In the genomic region with DNA sequence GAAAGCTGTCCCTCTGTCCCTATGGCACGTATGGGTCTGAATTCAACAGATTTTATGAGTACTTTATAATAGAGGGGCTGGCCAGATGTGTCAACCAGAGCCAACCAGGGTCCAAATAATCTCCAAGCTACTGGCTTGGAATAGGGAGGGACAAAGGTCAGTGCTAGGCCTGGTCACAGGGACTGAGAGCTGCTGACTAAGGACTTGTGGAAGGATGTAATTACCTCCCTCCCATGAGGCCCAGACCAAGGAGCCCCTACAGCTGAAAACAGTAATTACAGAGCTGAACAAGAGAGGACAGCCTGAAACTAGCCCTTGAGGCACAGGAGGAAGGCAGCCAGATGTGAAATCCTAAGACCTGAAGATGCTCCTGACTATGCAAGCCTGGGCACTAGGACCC, we compare ENCODE assay signal across 17 mouse cellular contexts.
DNase-seq lines count a peak whose midpoint lies in the region; ATAC-seq and TF ChIP-seq lines count a peak whose summit lies in the region.
"Had no signal": no experiment of that assay in that cellular context is flagged by ENCODE, and none has a peak within 500 bp of the region (broad histone marks: within the 10 kb centered on the region; RNA-seq: fewer than 3 reads in every experiment).

No protein-coding gene starts in this region.

- no peak overlapping the region for H3K4me2 ChIP-seq in hindbrain, embryonic 13.5 days
- peak overlapping the region; percentile 21; the same call in 1 of the 2 replicates for H3K4me2 ChIP-seq in intestine, embryonic 15.5 days (replicated peaks)
- no peak overlapping the region for H3K4me2 ChIP-seq in kidney, postnatal 0 days (ENCODE audit: low read length)
- H3K4me2 ChIP-seq in stomach, postnatal 0 days (replicated peaks; ENCODE audit: low read depth), result no peak overlapping the region
- H3K4me2 ChIP-seq: heart, embryonic 12.5 days; limb, embryonic 12.5 days; liver, embryonic 15.5 days; midbrain, embryonic 11.5 days had no signal

- TF ChIP-seq CTCF in kidney, postnatal 0 days (IDR thresholded peaks at IDR 0.05; ENCODE audit: low read depth), result no peak
- no peak for TF ChIP-seq CTCF in stomach, postnatal 0 days (IDR thresholded peaks at IDR 0.05; ENCODE audit: low read depth)
- no peak for TF ChIP-seq CTCF in cerebellum, adult 2 months (IDR thresholded peaks at IDR 0.05; ENCODE audit: borderline replicate concordance, insufficient read depth, low read depth, low read length)

- no peak overlapping the region for H3K9ac ChIP-seq in hindbrain, embryonic 13.5 days
- no peak overlapping the region; the same call in 1 of the 2 replicates for H3K9ac ChIP-seq in intestine, embryonic 15.5 days
- H3K9ac ChIP-seq in kidney, postnatal 0 days (ENCODE audit: low read depth, low read length), result no peak overlapping the region
- no peak overlapping the region for H3K9ac ChIP-seq in stomach, postnatal 0 days (ENCODE audit: low read length)
- H3K9ac ChIP-seq: forebrain, postnatal 0 days; heart, embryonic 12.5 days; limb, embryonic 12.5 days; liver, embryonic 15.5 days had no signal

- no peak for ATAC-seq in hindbrain, embryonic 13.5 days (ENCODE audit: low FRiP score)
- peak; percentile 78 for ATAC-seq in intestine, embryonic 15.5 days
- peak; percentile 81 for ATAC-seq in kidney, postnatal 0 days (replicated peaks; ENCODE audit: low FRiP score, low read depth)
- ATAC-seq in stomach, postnatal 0 days (ENCODE audit: low FRiP score, low TSS enrichment), result no peak
- ATAC-seq: forebrain, postnatal 0 days had no signal

- WGBS in hindbrain, embryonic 10.5 days, result 68% methylated on average over 1 of the region's 1 CpGs
- WGBS in hindbrain, embryonic 13.5 days, result 84% methylated on average over 1 of the region's 1 CpGs
- WGBS in intestine, embryonic 15.5 days, result 76% methylated on average over 1 of the region's 1 CpGs
- 48% methylated on average over 1 of the region's 1 CpGs for WGBS in kidney, postnatal 0 days
- WGBS in stomach, postnatal 0 days, result 85% methylated on average over 1 of the region's 1 CpGs
- WGBS in cerebellum, adult 2 months, result 97% methylated on average over 1 of the region's 1 CpGs

- no peak for TF ChIP-seq EP300 in stomach, postnatal 0 days (optimal IDR thresholded peaks at IDR 0.05)

- H3K27ac ChIP-seq in hindbrain, embryonic 10.5 days, result peak overlapping the region; percentile 56
- no peak overlapping the region for H3K27ac ChIP-seq in hindbrain, embryonic 13.5 days
- peak overlapping the region; percentile 52 for H3K27ac ChIP-seq in intestine, embryonic 15.5 days
- peak overlapping the region; percentile 52 for H3K27ac ChIP-seq in kidney, postnatal 0 days
- H3K27ac ChIP-seq in stomach, postnatal 0 days (replicated peaks), result no peak overlapping the region
- H3K27ac ChIP-seq in cerebellum, adult 2 months (ENCODE audit: insufficient read depth, low read length), result no peak overlapping the region
- H3K27ac ChIP-seq: limb, embryonic 12.5 days; liver, embryonic 15.5 days had no signal

- peaks cover 74% of the 10 kb centered on the region for H3K4me1 ChIP-seq in hindbrain, embryonic 10.5 days (replicated peaks)
- H3K4me1 ChIP-seq in hindbrain, embryonic 13.5 days (replicated peaks), result peaks cover 60% of the 10 kb centered on the region
- H3K4me1 ChIP-seq in intestine, embryonic 15.5 days (replicated peaks), result peaks cover 66% of the 10 kb centered on the region
- H3K4me1 ChIP-seq in kidney, postnatal 0 days (replicated peaks; ENCODE audit: insufficient read depth, low read length), result peaks cover 63% of the 10 kb centered on the region
- H3K4me1 ChIP-seq in stomach, postnatal 0 days (replicated peaks; ENCODE audit: control insufficient read depth, insufficient read depth), result 0 out of 2 replicates have a peak, but pooled peaks cover 3% of the 10 kb centered on the region
- peaks cover 13% of the 10 kb centered on the region for H3K4me1 ChIP-seq in cerebellum, adult 2 months (ENCODE audit: control insufficient read depth, insufficient read depth, low read length)

- H3K4me3 ChIP-seq in hindbrain, embryonic 10.5 days, result no peak overlapping the region
- H3K4me3 ChIP-seq in hindbrain, embryonic 13.5 days, result no peak overlapping the region
- no peak overlapping the region for H3K4me3 ChIP-seq in intestine, embryonic 15.5 days (replicated peaks)
- no peak overlapping the region for H3K4me3 ChIP-seq in kidney, postnatal 0 days (replicated peaks; ENCODE audit: low read depth, low read length)
- H3K4me3 ChIP-seq in stomach, postnatal 0 days (ENCODE audit: low read depth, low read length), result no peak overlapping the region
- no peak overlapping the region for H3K4me3 ChIP-seq in cerebellum, adult 2 months (replicated peaks; ENCODE audit: insufficient read depth, low read depth, low read length)
- H3K4me3 ChIP-seq: heart, embryonic 12.5 days; limb, embryonic 12.5 days; liver, embryonic 15.5 days; myocyte had no signal

- DNase-seq in hindbrain, embryonic 10.5 days (ENCODE audit: low spot score), result no peak
- DNase-seq in kidney, postnatal 0 days (ENCODE audit: low spot score), result peak; percentile 60
- DNase-seq in skeletal muscle tissue, adult 2 months (ENCODE audit: low read depth, low spot score), result peak; percentile 65
- DNase-seq in stomach, postnatal 0 days (ENCODE audit: low spot score), result no peak
- DNase-seq in cerebellum, adult 2 months, result no peak
- DNase-seq: cerebellum, adult 11-12 months; forebrain, postnatal 0 days; gastrocnemius, postnatal 25 days; heart, postnatal 36 days; lung, postnatal 10 days had no signal

- TF ChIP-seq POLR2A in cerebellum, adult 2 months (IDR thresholded peaks at IDR 0.05; ENCODE audit: borderline replicate concordance, insufficient read depth, low read length), result no peak

- no peaks in the 10 kb centered on the region for H3K9me3 ChIP-seq in hindbrain, embryonic 10.5 days
- no peaks in the 10 kb centered on the region for H3K9me3 ChIP-seq in hindbrain, embryonic 13.5 days
- no peaks in the 10 kb centered on the region for H3K9me3 ChIP-seq in intestine, embryonic 15.5 days
- no peaks in the 10 kb centered on the region for H3K9me3 ChIP-seq in kidney, postnatal 0 days (replicated peaks; ENCODE audit: low read length)
- H3K9me3 ChIP-seq in stomach, postnatal 0 days (ENCODE audit: control insufficient read depth, low read length), result no peaks in the 10 kb centered on the region
- H3K9me3 ChIP-seq: heart, embryonic 12.5 days; limb, embryonic 12.5 days; liver, embryonic 15.5 days had no signal

- no peaks in the 10 kb centered on the region for H3K27me3 ChIP-seq in hindbrain, embryonic 10.5 days (ENCODE audit: insufficient read depth, poor library complexity, severe bottlenecking)
- no peaks in the 10 kb centered on the region for H3K27me3 ChIP-seq in hindbrain, embryonic 13.5 days
- H3K27me3 ChIP-seq in intestine, embryonic 15.5 days (replicated peaks), result no peaks in the 10 kb centered on the region
- H3K27me3 ChIP-seq in kidney, postnatal 0 days (ENCODE audit: insufficient read depth, low read length), result no peaks in the 10 kb centered on the region
- H3K27me3 ChIP-seq in stomach, postnatal 0 days (ENCODE audit: control insufficient read depth, insufficient read depth, low read length), result no peaks in the 10 kb centered on the region
- no peaks in the 10 kb centered on the region for H3K27me3 ChIP-seq in cerebellum, adult 2 months (ENCODE audit: control insufficient read depth, insufficient read depth, low read length)
- H3K27me3 ChIP-seq: heart, embryonic 12.5 days; limb, embryonic 12.5 days; liver, embryonic 15.5 days had no signal

- peaks cover 57% of the 10 kb centered on the region for H3K36me3 ChIP-seq in hindbrain, embryonic 10.5 days
- no peaks in the 10 kb centered on the region for H3K36me3 ChIP-seq in hindbrain, embryonic 13.5 days
- peaks cover 9% of the 10 kb centered on the region; the same call in 1 of the 2 replicates for H3K36me3 ChIP-seq in intestine, embryonic 15.5 days
- H3K36me3 ChIP-seq in kidney, postnatal 0 days (ENCODE audit: insufficient read depth, low read length), result peaks cover 3% of the 10 kb centered on the region; the same call in 1 of the 2 replicates
- H3K36me3 ChIP-seq in stomach, postnatal 0 days (ENCODE audit: control insufficient read depth, insufficient read depth, low read length), result no peaks in the 10 kb centered on the region

Comparison
In these comparisons a context has a peak if more than half of its experiments do, and no peak if none do; other contexts are left out.
1. H3K27ac ChIP-seq: peak in hindbrain, embryonic 10.5 days (single experiment), intestine, embryonic 15.5 days (single experiment) and kidney, postnatal 0 days (single experiment); none in hindbrain, embryonic 13.5 days (single experiment), stomach, postnatal 0 days (single experiment) and cerebellum, adult 2 months (single experiment).
2. DNase-seq: peak in kidney, postnatal 0 days (single experiment) and skeletal muscle tissue, adult 2 months (single experiment); none in hindbrain, embryonic 10.5 days (single experiment), stomach, postnatal 0 days (single experiment) and cerebellum, adult 2 months (0 of 2).
3. ATAC-seq: peak in intestine, embryonic 15.5 days (single experiment) and kidney, postnatal 0 days (single experiment); none in hindbrain, embryonic 13.5 days (single experiment) and stomach, postnatal 0 days (single experiment).